ENCODE assay signal across 7 mouse cellular contexts in the genomic region with DNA sequence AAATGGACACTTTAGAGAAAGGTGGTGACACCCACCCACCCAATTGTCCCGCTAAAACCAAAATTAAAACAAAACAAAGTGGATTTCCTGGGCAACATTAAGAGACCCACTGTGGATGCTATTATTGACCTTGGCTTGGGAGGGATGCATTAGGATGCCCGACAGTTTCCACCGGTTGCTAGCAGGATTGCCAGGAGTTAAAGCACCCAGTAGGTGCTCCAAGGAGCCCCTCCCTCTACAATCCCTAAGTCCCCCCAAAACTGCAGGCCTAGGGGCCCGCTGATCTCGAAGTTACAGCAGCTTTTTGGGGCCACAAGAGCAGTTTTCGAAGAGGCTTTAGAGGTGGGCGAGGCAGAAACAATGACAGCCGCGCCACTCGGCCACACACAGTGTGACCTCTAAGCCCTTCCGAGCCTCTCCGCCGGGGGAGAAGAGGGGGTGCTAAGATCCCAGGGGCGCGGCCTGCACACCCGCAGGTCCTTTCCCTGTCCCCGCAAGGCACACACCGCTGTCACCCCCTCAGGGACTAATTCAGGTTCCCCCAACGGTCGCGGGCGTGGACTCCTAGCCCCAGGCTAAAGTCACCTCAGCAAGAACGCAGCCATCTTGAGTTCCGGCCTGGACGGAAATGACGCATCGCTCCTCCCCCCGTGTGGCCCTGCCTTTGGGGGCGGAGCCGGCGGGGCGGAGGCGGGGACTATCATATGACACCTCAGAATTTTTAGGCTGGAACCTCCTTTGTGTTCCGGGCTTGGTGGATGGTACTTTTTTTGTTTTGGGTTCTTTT. TPM values are rescaled to one million over a fixed set of nuclear protein-coding genes. Genes with fewer than 3 reads are reported as not detected.
A peak's percentile ranks its signal among the peaks of the same experiment; 100 is the strongest.
DNase-seq lines count a peak whose midpoint lies in the region; ATAC-seq lines count a peak whose summit lies in the region.

Gene Sdhc, minus strand, starts transcription at position 630 of the 787 bp plus-strand sequence.
Gene Mpz, plus strand, starts transcription at position 738 of the 787 bp plus-strand sequence.

- peaks cover 2% of the 10 kb centered on the region; the same call in 1 of the 2 replicates for H3K36me3 ChIP-seq in embryonic facial prominence, embryonic 11.5 days (replicated peaks; ENCODE audit: control insufficient read depth, insufficient read depth, low read depth, low read length)
- H3K36me3 ChIP-seq in limb, embryonic 10.5 days = peaks cover 9% of the 10 kb centered on the region; the same call in 1 of the 2 replicates
- peaks cover 7% of the 10 kb centered on the region; the same call in 1 of the 2 replicates for H3K36me3 ChIP-seq in midbrain, embryonic 13.5 days

- ATAC-seq in embryonic facial prominence, embryonic 11.5 days (replicated peaks; ENCODE audit: insufficient number of reproducible peaks, low FRiP score, low TSS enrichment, low read depth) = peak; percentile 93
- peak; percentile 99 for ATAC-seq in granulocyte monocyte progenitor cell, adult 5-6 weeks (replicated peaks; ENCODE audit: poor library complexity, severe bottlenecking)
- peak; percentile 96 for ATAC-seq in midbrain, embryonic 13.5 days

- peak; percentile 98 for DNase-seq in adrenal gland, postnatal 14 days
- DNase-seq in embryonic facial prominence, embryonic 11.5 days (ENCODE audit: low spot score) = peak; percentile 97
- DNase-seq in kidney, adult 11 months = peak; percentile 95
- DNase-seq in limb, embryonic 10.5 days (ENCODE audit: low spot score) = peak; percentile 97
- peak; percentile 97 for DNase-seq in spleen, adult 12 weeks (ENCODE audit: low spot score)

- H3K27ac ChIP-seq in embryonic facial prominence, embryonic 11.5 days (replicated peaks; ENCODE audit: low read depth, low read length) = 0 out of 2 replicates have a peak within 1 kb of the TSS, but pooled peaks have one; percentile 16
- peak within 1 kb of the TSS; percentile 89 for H3K27ac ChIP-seq in limb, embryonic 10.5 days
- H3K27ac ChIP-seq in midbrain, embryonic 13.5 days = peak within 1 kb of the TSS; percentile 73

- H3K9me3 ChIP-seq in embryonic facial prominence, embryonic 11.5 days (replicated peaks; ENCODE audit: control insufficient read depth, low read length) = no peaks in the 10 kb centered on the region
- H3K9me3 ChIP-seq in limb, embryonic 10.5 days (replicated peaks) = no peaks in the 10 kb centered on the region
- no peaks in the 10 kb centered on the region for H3K9me3 ChIP-seq in midbrain, embryonic 13.5 days

- peak within 1 kb of the TSS; percentile 71 for H3K4me3 ChIP-seq in embryonic facial prominence, embryonic 11.5 days (ENCODE audit: low read depth, low read length)
- H3K4me3 ChIP-seq in limb, embryonic 10.5 days = peak within 1 kb of the TSS; percentile 86
- peak within 1 kb of the TSS; percentile 92 for H3K4me3 ChIP-seq in midbrain, embryonic 13.5 days (replicated peaks)

- H3K27me3 ChIP-seq in embryonic facial prominence, embryonic 11.5 days (ENCODE audit: control insufficient read depth, insufficient read depth, low read length) = no peaks in the 10 kb centered on the region
- peaks cover 6% of the 10 kb centered on the region for H3K27me3 ChIP-seq in limb, embryonic 10.5 days (ENCODE audit: low read depth, poor library complexity, severe bottlenecking)
- H3K27me3 ChIP-seq in midbrain, embryonic 13.5 days = peaks cover 5% of the 10 kb centered on the region; the same call in 1 of the 2 replicates

- peak within 1 kb of the TSS; percentile 66 for H3K4me2 ChIP-seq in embryonic facial prominence, embryonic 11.5 days (ENCODE audit: low read depth, low read length)
- peak within 1 kb of the TSS; percentile 89 for H3K4me2 ChIP-seq in midbrain, embryonic 13.5 days (replicated peaks)

- H3K4me1 ChIP-seq in embryonic facial prominence, embryonic 11.5 days (ENCODE audit: control insufficient read depth, insufficient read depth, low read length) = no peaks in the 10 kb centered on the region
- peaks cover 18% of the 10 kb centered on the region for H3K4me1 ChIP-seq in limb, embryonic 10.5 days
- peaks cover 27% of the 10 kb centered on the region for H3K4me1 ChIP-seq in midbrain, embryonic 13.5 days (replicated peaks)

- H3K9ac ChIP-seq in embryonic facial prominence, embryonic 11.5 days (replicated peaks; ENCODE audit: low read length) = peak within 1 kb of the TSS; percentile 64
- peak within 1 kb of the TSS; percentile 91 for H3K9ac ChIP-seq in midbrain, embryonic 13.5 days (replicated peaks)

- WGBS in embryonic facial prominence, embryonic 11.5 days = under 1% methylated on average over 34 of the region's 34 CpGs
- WGBS in limb, embryonic 10.5 days = 1% methylated on average over 34 of the region's 34 CpGs
- WGBS in midbrain, embryonic 13.5 days = under 1% methylated on average over 34 of the region's 34 CpGs

RNA-seq across cellular contexts. Expression of gene Sdhc, which starts in this region (rescaled TPM):
- 733 and 773 TPM in 2 replicates for total RNA-seq in adrenal gland, postnatal 14 days (2021)
- 252 and 267 TPM in 2 replicates for polyA plus RNA-seq in embryonic facial prominence, embryonic 11.5 days (2014; fragmentation: Nextera tagmentation; extraction: Ambion mirVana)
- 119 and 151 TPM in 2 replicates for total RNA-seq in granulocyte monocyte progenitor cell, adult 5-6 weeks (2014; fragmentation: Nextera tagmentation)
- 110 and 112 TPM in 2 replicates for total RNA-seq in granulocyte monocyte progenitor cell, adult 5-6 weeks (2017)
- 250 and 257 TPM in 2 replicates for polyA plus RNA-seq in limb, embryonic 10.5 days (2016; fragmentation: Nextera tagmentation; extraction: Ambion mirVana)
- 260 and 273 TPM in 2 replicates for polyA plus RNA-seq in midbrain, embryonic 13.5 days (2015; fragmentation: Nextera tagmentation; extraction: Ambion mirVana)

RNA-seq across cellular contexts. Expression of gene Mpz, which starts in this region (rescaled TPM):
- total RNA-seq in adrenal gland, postnatal 14 days (2021) = 1.5 and 3.2 TPM in 2 replicates
- polyA plus RNA-seq in embryonic facial prominence, embryonic 11.5 days (2014; fragmentation: Nextera tagmentation; extraction: Ambion mirVana) = 1.1 and 1.9 TPM in 2 replicates
- 2.0 TPM in 1 of 2 replicates, not detected in the other for total RNA-seq in granulocyte monocyte progenitor cell, adult 5-6 weeks (2014; fragmentation: Nextera tagmentation)
- total RNA-seq in granulocyte monocyte progenitor cell, adult 5-6 weeks (2017) = not detected in 2 replicates
- polyA plus RNA-seq in limb, embryonic 10.5 days (2016; fragmentation: Nextera tagmentation; extraction: Ambion mirVana) = 0.44 TPM in 1 of 2 replicates, not detected in the other
- 0.15 and 0.20 TPM in 2 replicates for polyA plus RNA-seq in midbrain, embryonic 13.5 days (2015; fragmentation: Nextera tagmentation; extraction: Ambion mirVana)

Comparison
In these comparisons a context has a peak if more than half of its experiments do, and no peak if none do; other contexts are left out.
1. Peak in every context shown above with its lines: DNase-seq, ATAC-seq, H3K4me3 ChIP-seq and H3K27ac ChIP-seq.
2. H3K27ac ChIP-seq: peak in every context shown above with its lines; median percentile 89 in limb, embryonic 10.5 days; 73 in midbrain, embryonic 13.5 days; 16 in embryonic facial prominence, embryonic 11.5 days.